Mouse (Mus musculus) hindbrain, embryonic 12.5 days (tissue): ENCODE results near the gene Nup210l. TPM values are rescaled to one million over a fixed set of nuclear protein-coding genes. Genes with fewer than 3 reads are reported as not detected.
"Not testable (repeated sequence)": the region's sequence is repeated elsewhere in the genome, so short reads cannot be mapped to it uniquely, and the experiment has no call there.

Source experiments
- ATAC-seq: fragments of 200-750 bp; cut with Nextera tagmentation; 2 replicates; pipeline ENCODE4 v1.8.0; 2017; ENCODE audit warnings: moderate TSS enrichment; ENCODE audit not compliant: low FRiP score
- H3K27ac ChIP-seq: fragments of 300-500 bp; sonication (generic); 2 replicates; pipeline ENCODE4 v1.5.1; 2016; ENCODE audit warnings: mild to moderate bottlenecking
- H3K27me3 ChIP-seq: fragments of 300-500 bp; sonication (generic); 2 replicates; pipeline ENCODE4 v1.6.1; 2016; ENCODE audit warnings: mild to moderate bottlenecking
- H3K36me3 ChIP-seq: fragments of 300-500 bp; sonication (generic); 2 replicates; pipeline ENCODE4 v1.6.1; 2016; ENCODE audit warnings: mild to moderate bottlenecking
- H3K4me1 ChIP-seq: fragments of 300-500 bp; sonication (generic); 2 replicates; pipeline ENCODE4 v1.6.1; 2016
- H3K4me2 ChIP-seq: fragments of 300-500 bp; sonication (generic); replicated peaks from 2 replicates; pipeline ENCODE4 v1.6.1; 2016; ENCODE audit warnings: mild to moderate bottlenecking
- H3K4me3 ChIP-seq: fragments of 300-500 bp; sonication (generic); 2 replicates; pipeline ENCODE4 v1.5.1; 2016; ENCODE audit warnings: mild to moderate bottlenecking
- H3K9ac ChIP-seq: fragments of 300-500 bp; sonication (generic); 2 replicates; pipeline ENCODE4 v1.6.1; 2016; ENCODE audit warnings: mild to moderate bottlenecking, moderate library complexity
- H3K9me3 ChIP-seq: fragments of 300-500 bp; sonication (generic); replicated peaks from 2 replicates; pipeline ENCODE4 v1.6.1; 2016; ENCODE audit warnings: mild to moderate bottlenecking
- WGBS: fragments of 180-500 bp; shearing (Covaris S2); methylation state at CpG from one replicate; pipeline ENCODE4 v1.1.7; 2016; 5-methylcytosine and 5-hydroxymethylcytosine counted together
- polyA plus RNA-seq: library from polyadenylated mRNA; unstranded; fragments of >200 nt; fragmentation: Nextera tagmentation; extraction: Ambion mirVana; gene quantifications from 2 replicates; pipeline ENCODE4 v1.2.1, GENCODE M21; 2016

Gene Nup210l
- polyA plus RNA-seq, 1 experiment from 2014 or later: 0.75 TPM

- no peaks in the 10 kb centered on the region for H3K27me3 ChIP-seq
- ATAC-seq: no peak
- H3K4me2 ChIP-seq: no peak overlapping the region
- H3K27ac ChIP-seq: no peak overlapping the region
- WGBS: 92% methylated on average over 2 of the region's 2 CpGs
- peaks cover 24% of the 10 kb centered on the region for H3K36me3 ChIP-seq
- H3K9ac ChIP-seq: no peak overlapping the region
- H3K4me3 ChIP-seq: no peak overlapping the region
- no peaks in the 10 kb centered on the region for H3K9me3 ChIP-seq
- no peaks in the 10 kb centered on the region for H3K4me1 ChIP-seq
Observed at GRCm38 (mm10) chr3:90101673-90102072, 2.3 kb upstream of the Nup210l start.

GRCm38 (mm10) chr3:90102239-90102638 lies 1.7 kb upstream of the Nup210l start:
- Histone ChIP-seq H3K4me3 (no peak overlapping the region), H3K9me3 (no peaks in the 10 kb centered on the region), H3K4me1 (no peaks in the 10 kb centered on the region), H3K27me3 (no peaks in the 10 kb centered on the region), H3K9ac (no peak overlapping the region), H3K36me3 (peaks cover 24% of the 10 kb centered on the region), H3K4me2 (no peak overlapping the region), H3K27ac (no peak overlapping the region)
- ATAC-seq: no peak
- 88% methylated on average over 2 of the region's 2 CpGs for WGBS

- no peak for ATAC-seq
- no peak overlapping the region for H3K4me3 ChIP-seq
- 85% methylated on average over 2 of the region's 2 CpGs for WGBS
- no peaks in the 10 kb centered on the region for H3K9me3 ChIP-seq
- no peaks in the 10 kb centered on the region for H3K4me1 ChIP-seq
- no peaks in the 10 kb centered on the region for H3K27me3 ChIP-seq
- no peak overlapping the region for H3K27ac ChIP-seq
- no peak overlapping the region for H3K4me2 ChIP-seq
- H3K36me3 ChIP-seq: peaks cover 21% of the 10 kb centered on the region
- H3K9ac ChIP-seq: no peak overlapping the region
Observed at GRCm38 (mm10) chr3:90103176-90103575, 756 bp upstream of the Nup210l start.

DNA sequence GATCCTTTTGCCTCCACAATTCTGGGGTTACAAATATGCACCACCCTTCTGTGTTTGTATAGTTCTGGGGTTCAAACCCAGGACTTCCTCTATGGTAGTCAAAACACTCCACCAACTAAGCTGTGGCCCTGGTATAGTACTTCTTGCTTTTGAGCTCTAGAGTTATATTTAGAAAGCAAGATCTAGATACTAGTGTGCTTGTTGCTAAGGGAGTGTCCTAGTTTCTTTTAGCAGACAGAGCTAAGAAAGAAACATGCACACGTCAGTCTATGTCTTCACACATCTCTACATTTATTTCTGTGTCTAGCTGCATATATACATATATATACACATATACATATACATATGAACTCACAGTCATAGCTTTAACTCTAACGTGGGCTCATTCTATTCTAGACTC lies 7.8 kb downstream of the Nup210l start:
- ATAC-seq: no peak
- Histone ChIP-seq H3K9me3 (no peaks in the 10 kb centered on the region), H3K27me3 (no peaks in the 10 kb centered on the region), H3K36me3 (no peaks in the 10 kb centered on the region), H3K4me2 (no peak overlapping the region), H3K27ac (no peak overlapping the region), H3K4me1 (no peaks in the 10 kb centered on the region), H3K4me3 (no peak overlapping the region), H3K9ac (no peak overlapping the region)
- 87% methylated on average over 2 of the region's 2 CpGs for WGBS

GRCm38 (mm10) chr3:90114342-90114741 lies 10.4 kb downstream of the Nup210l start:
- H3K27me3 ChIP-seq: no peaks in the 10 kb centered on the region
- no peaks in the 10 kb centered on the region for H3K9me3 ChIP-seq
- no peak for ATAC-seq
- no peaks in the 10 kb centered on the region for H3K4me1 ChIP-seq
- H3K4me2 ChIP-seq: no peak overlapping the region
- no peak overlapping the region for H3K4me3 ChIP-seq
- H3K9ac ChIP-seq: no peak overlapping the region
- no peaks in the 10 kb centered on the region for H3K36me3 ChIP-seq
- H3K27ac ChIP-seq: no peak overlapping the region
- 82% methylated on average over 2 of the region's 2 CpGs for WGBS

DNA sequence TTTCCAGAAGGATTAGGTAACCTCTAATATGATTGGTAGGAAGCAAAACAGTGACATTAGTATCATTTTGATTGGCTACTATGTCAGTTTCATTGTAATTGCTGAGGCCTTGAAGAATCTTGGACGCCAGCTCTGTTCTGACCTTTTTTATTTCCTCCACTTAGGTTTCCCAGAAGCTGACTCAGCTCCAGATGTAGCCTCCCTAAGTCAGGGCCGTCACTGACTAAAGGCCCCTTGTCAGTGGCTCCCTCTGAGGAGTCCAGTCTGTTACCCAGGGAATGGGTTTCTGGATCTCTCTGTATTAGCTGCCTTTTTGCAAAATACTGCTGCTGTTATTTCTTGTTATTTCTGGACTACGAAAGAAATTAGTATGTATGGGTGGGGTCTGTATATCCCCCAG lies 11.6 kb downstream of the Nup210l start:
- Histone ChIP-seq H3K27me3 (no peaks in the 10 kb centered on the region), H3K4me2 (no peak overlapping the region), H3K9me3 (no peaks in the 10 kb centered on the region), H3K9ac (no peak overlapping the region), H3K4me1 (no peaks in the 10 kb centered on the region), H3K36me3 (no peaks in the 10 kb centered on the region), H3K27ac (no peak overlapping the region), H3K4me3 (no peak overlapping the region)
- WGBS: 80% methylated on average over 3 of the region's 3 CpGs
- no peak for ATAC-seq

DNA sequence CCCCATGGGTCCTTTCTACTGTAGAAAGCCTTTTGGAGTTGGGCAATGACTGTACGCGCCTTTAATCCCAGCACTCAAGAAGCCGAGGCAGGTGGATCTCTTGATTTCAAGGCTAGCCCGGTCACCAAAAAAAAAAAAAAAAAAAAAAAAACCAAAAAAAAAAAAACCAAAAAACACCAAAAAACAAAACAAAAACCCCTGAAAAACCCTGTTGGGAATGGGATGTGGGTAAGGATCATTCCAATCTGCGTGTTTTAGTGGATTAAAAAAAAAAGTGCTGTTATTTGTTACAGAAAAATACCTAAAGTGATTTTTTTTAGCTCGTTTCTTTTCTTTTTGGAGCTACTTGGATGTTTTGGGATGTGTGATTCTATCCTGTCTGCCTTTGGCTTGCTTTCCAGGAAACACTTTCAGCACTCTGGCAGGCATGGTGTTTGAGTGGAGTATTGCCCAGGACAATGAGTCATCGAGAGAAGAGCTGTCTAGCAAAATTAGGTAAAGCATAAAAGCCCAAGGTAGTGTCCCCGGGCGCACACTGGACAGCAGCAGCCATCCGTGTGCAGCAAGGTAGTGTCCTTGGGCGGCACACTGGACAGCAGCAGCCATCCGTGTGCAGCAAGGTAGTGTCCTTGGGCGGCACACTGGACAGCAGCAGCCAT lies 14.3 kb downstream of the Nup210l start:
- WGBS: 91% methylated on average over 13 of the region's 13 CpGs
- H3K27ac ChIP-seq: no peak overlapping the region

GRCm38 (mm10) chr3:90122036-90122435 lies 18.1 kb downstream of the Nup210l start:
- 82% methylated on average over 5 of the region's 5 CpGs for WGBS
- not testable (repeated sequence) for H3K9me3 ChIP-seq, H3K27ac ChIP-seq

More for the DNA sequence above, 14.3 kb downstream of the Nup210l start:
- no peaks in the 10 kb centered on the region for H3K27me3 ChIP-seq
- no peak for ATAC-seq
- H3K9me3 ChIP-seq: no peaks in the 10 kb centered on the region
- no peaks in the 10 kb centered on the region for H3K36me3 ChIP-seq
- no peak overlapping the region for H3K4me3 ChIP-seq
- no peaks in the 10 kb centered on the region for H3K4me1 ChIP-seq
- no peak overlapping the region for H3K4me2 ChIP-seq
- no peak overlapping the region for H3K9ac ChIP-seq

GRCm38 (mm10) chr3:90125710-90126109 lies 21.8 kb downstream of the Nup210l start:
- no peak overlapping the region for H3K9ac ChIP-seq
- no peak overlapping the region for H3K27ac ChIP-seq
- H3K4me1 ChIP-seq: no peaks in the 10 kb centered on the region
- no peaks in the 10 kb centered on the region for H3K27me3 ChIP-seq
- no peak overlapping the region for H3K4me2 ChIP-seq
- no peak overlapping the region for H3K4me3 ChIP-seq
- no peaks in the 10 kb centered on the region for H3K36me3 ChIP-seq
- no peaks in the 10 kb centered on the region for H3K9me3 ChIP-seq
- ATAC-seq: no peak
- 77% methylated on average over 5 of the region's 5 CpGs for WGBS

More at GRCm38 (mm10) chr3:90122036-90122435, 18.1 kb downstream of the Nup210l start:
- H3K4me3 ChIP-seq, H3K9ac ChIP-seq, ATAC-seq, H3K27me3 ChIP-seq, H3K36me3 ChIP-seq, H3K4me1 ChIP-seq, H3K4me2 ChIP-seq: not testable (repeated sequence)

- no peaks in the 10 kb centered on the region for H3K27me3 ChIP-seq
- no peaks in the 10 kb centered on the region for H3K9me3 ChIP-seq
- H3K4me2 ChIP-seq: no peak overlapping the region
- H3K27ac ChIP-seq: no peak overlapping the region
- no peaks in the 10 kb centered on the region for H3K4me1 ChIP-seq
- ATAC-seq: no peak
- WGBS: 94% methylated on average over 6 of the region's 6 CpGs
- H3K4me3 ChIP-seq: no peak overlapping the region
- no peaks in the 10 kb centered on the region for H3K36me3 ChIP-seq
- H3K9ac ChIP-seq: no peak overlapping the region
Observed at GRCm38 (mm10) chr3:90127881-90128280, 23.9 kb downstream of the Nup210l start.

DNA sequence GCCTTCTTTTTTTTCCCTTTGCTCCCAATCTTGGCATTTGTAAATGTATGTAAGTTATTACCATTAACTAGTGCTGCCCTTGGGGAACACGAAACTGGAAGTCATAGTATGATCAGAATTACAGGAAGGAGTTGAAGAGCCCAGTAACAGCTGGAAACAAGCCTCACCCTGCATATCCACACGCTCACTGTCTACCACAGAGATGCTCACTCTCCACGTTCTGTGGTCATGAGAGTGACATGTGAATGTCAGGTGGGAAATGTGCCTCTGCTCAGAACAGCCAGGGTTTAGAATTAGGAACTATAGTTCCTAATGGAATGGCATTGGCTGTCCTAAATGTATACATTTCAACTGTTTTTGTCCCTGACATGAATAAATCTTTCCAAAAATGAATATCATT lies 28.8 kb downstream of the Nup210l start:
- no peaks in the 10 kb centered on the region for H3K4me1 ChIP-seq
- no peaks in the 10 kb centered on the region for H3K36me3 ChIP-seq
- H3K27ac ChIP-seq: no peak overlapping the region
- no peak overlapping the region for H3K4me3 ChIP-seq
- no peaks in the 10 kb centered on the region for H3K27me3 ChIP-seq
- H3K9ac ChIP-seq: no peak overlapping the region
- H3K4me2 ChIP-seq: no peak overlapping the region
- no peaks in the 10 kb centered on the region for H3K9me3 ChIP-seq
- no peak for ATAC-seq
- WGBS: 79% methylated on average over 3 of the region's 3 CpGs

DNA sequence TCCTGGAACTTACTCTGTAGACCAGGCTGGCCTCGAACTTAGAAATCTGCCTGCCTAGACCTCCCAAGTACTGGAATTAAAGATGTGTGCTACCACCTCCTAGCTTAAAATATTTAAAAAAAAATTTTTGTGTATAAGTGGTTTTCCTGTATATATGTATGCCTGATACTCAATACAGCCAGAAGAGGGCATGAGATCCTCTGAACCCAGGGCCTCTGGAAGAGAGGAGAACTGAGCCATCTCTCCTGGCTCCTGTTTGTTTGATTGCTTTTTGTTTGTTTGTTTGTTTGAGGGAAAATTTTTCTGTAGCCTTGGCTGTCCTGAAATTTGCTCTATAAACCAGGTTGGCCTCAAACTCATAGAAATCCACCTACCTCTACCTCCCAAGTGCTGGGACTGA lies 29.4 kb downstream of the Nup210l start:
- 91% methylated on average over 1 of the region's 1 CpGs for WGBS
- H3K4me2 ChIP-seq: no peak overlapping the region
- no peaks in the 10 kb centered on the region for H3K9me3 ChIP-seq
- no peaks in the 10 kb centered on the region for H3K36me3 ChIP-seq
- no peak for ATAC-seq
- no peaks in the 10 kb centered on the region for H3K4me1 ChIP-seq
- no peaks in the 10 kb centered on the region for H3K27me3 ChIP-seq
- no peak overlapping the region for H3K27ac ChIP-seq
- no peak overlapping the region for H3K9ac ChIP-seq
- no peak overlapping the region for H3K4me3 ChIP-seq

- WGBS: 66% methylated on average over 3 of the region's 3 CpGs
Observed at GRCm38 (mm10) chr3:90134483-90134882, 30.6 kb downstream of the Nup210l start.

More at GRCm38 (mm10) chr3:90134483-90134882, 30.6 kb downstream of the Nup210l start:
- Histone ChIP-seq H3K9me3 (no peaks in the 10 kb centered on the region), H3K36me3 (no peaks in the 10 kb centered on the region), H3K27me3 (no peaks in the 10 kb centered on the region), H3K9ac (no peak overlapping the region), H3K27ac (no peak overlapping the region), H3K4me3 (no peak overlapping the region), H3K4me2 (no peak overlapping the region), H3K4me1 (no peaks in the 10 kb centered on the region)
- ATAC-seq: no peak
